Mouse (Mus musculus) forebrain, embryonic 13.5 days (tissue): ENCODE measurements at regions not wholly inside any gene's neighbourhood (a gene's known extent, or its start where the extent isn't known, plus 50 kb on each side); places are given as distances from the start of the nearest gene placed in this dataset.

ENCODE experiments used
- ATAC-seq: fragments of 200-750 bp; cut with Nextera tagmentation; 2 replicates; pipeline ENCODE4 v1.8.0; 2017
- H3K27ac ChIP-seq: fragments of 300-500 bp; sonication (generic); 2 replicates; pipeline ENCODE4 v1.5.1; 2015; ENCODE audit warnings: inconsistent platforms, mild to moderate bottlenecking, moderate library complexity
- H3K27me3 ChIP-seq: fragments of 300-500 bp; sonication (generic); 2 replicates; pipeline ENCODE4 v1.6.1; 2015; ENCODE audit warnings: mild to moderate bottlenecking, inconsistent platforms
- H3K36me3 ChIP-seq: fragments of 300-500 bp; sonication (generic); 2 replicates; pipeline ENCODE4 v1.6.1; 2015; ENCODE audit warnings: mild to moderate bottlenecking, inconsistent platforms; ENCODE audit not compliant: poor library complexity, severe bottlenecking
- H3K4me1 ChIP-seq: fragments of 300-500 bp; sonication (generic); 2 replicates; pipeline ENCODE4 v1.6.1; 2015; ENCODE audit warnings: inconsistent platforms
- H3K4me2 ChIP-seq: fragments of 300-500 bp; sonication (generic); 2 replicates; pipeline ENCODE4 v1.6.1; 2015; ENCODE audit warnings: inconsistent platforms, mild to moderate bottlenecking, moderate library complexity
- H3K4me3 ChIP-seq: fragments of 300-500 bp; sonication (generic); 2 replicates; pipeline ENCODE4 v1.5.1; 2015; ENCODE audit warnings: mild to moderate bottlenecking, inconsistent platforms
- H3K9ac ChIP-seq: fragments of 300-500 bp; sonication (generic); 2 replicates; pipeline ENCODE4 v1.6.1; 2015; ENCODE audit warnings: mild to moderate bottlenecking, inconsistent platforms
- H3K9me3 ChIP-seq: fragments of 300-500 bp; sonication (generic); replicated peaks from 2 replicates; pipeline ENCODE4 v1.6.1; 2016; ENCODE audit warnings: inconsistent platforms
- WGBS: fragments of 180-500 bp; shearing (Covaris S2); methylation state at CpG from one replicate; pipeline ENCODE4 v1.1.7; 2015; 5-methylcytosine and 5-hydroxymethylcytosine counted together

GRCm38 (mm10) chr15:62919264-62919663 lies 925.7 kb downstream of the Gsdmc2 start:
- Histone ChIP-seq H3K4me2 (no peak overlapping the region), H3K4me1 (no peaks in the 10 kb centered on the region), H3K27me3 (no peaks in the 10 kb centered on the region), H3K36me3 (no peaks in the 10 kb centered on the region), H3K27ac (no peak overlapping the region), H3K9me3 (no peaks in the 10 kb centered on the region), H3K9ac (no peak overlapping the region), H3K4me3 (no peak overlapping the region)
- no peak for ATAC-seq

- Histone ChIP-seq H3K4me2 (no peak overlapping the region), H3K27me3 (peaks cover 11% of the 10 kb centered on the region; the same call in 1 of the 2 replicates), H3K4me1 (peaks cover 8% of the 10 kb centered on the region), H3K36me3 (no peaks in the 10 kb centered on the region), H3K9me3 (no peaks in the 10 kb centered on the region), H3K4me3 (no peak overlapping the region), H3K27ac (no peak overlapping the region), H3K9ac (no peak overlapping the region)
- no peak for ATAC-seq
- WGBS = 60% methylated on average over 4 of the region's 4 CpGs
Observed at GRCm38 (mm10) chr15:62908379-62908778, 936.6 kb downstream of the Gsdmc2 start.

GRCm38 (mm10) chr15:62907181-62907580 lies 937.8 kb downstream of the Gsdmc2 start:
- 95% methylated on average over 2 of the region's 2 CpGs for WGBS
- H3K36me3 ChIP-seq = no peaks in the 10 kb centered on the region
- no peak for ATAC-seq
- no peak overlapping the region for H3K9ac ChIP-seq
- H3K27ac ChIP-seq = no peak overlapping the region
- no peaks in the 10 kb centered on the region for H3K9me3 ChIP-seq
- H3K4me1 ChIP-seq = peaks cover 20% of the 10 kb centered on the region
- H3K4me3 ChIP-seq = no peak overlapping the region
- H3K27me3 ChIP-seq = peaks cover 11% of the 10 kb centered on the region; the same call in 1 of the 2 replicates
- no peak overlapping the region for H3K4me2 ChIP-seq

GRCm38 (mm10) chr15:62903047-62903822 lies 941.7 kb downstream of the Gsdmc2 start:
- WGBS = 10% methylated on average over 17 of the region's 17 CpGs
- no peak overlapping the region for H3K4me3 ChIP-seq
- peak; percentile 95 for ATAC-seq
- no peaks in the 10 kb centered on the region for H3K36me3 ChIP-seq
- no peak overlapping the region for H3K27ac ChIP-seq
- H3K9me3 ChIP-seq = no peaks in the 10 kb centered on the region
- peaks cover 21% of the 10 kb centered on the region for H3K4me1 ChIP-seq
- H3K27me3 ChIP-seq = peaks cover 11% of the 10 kb centered on the region; the same call in 1 of the 2 replicates
- 0 out of 2 replicates have a peak overlapping the region, but pooled peaks have one; percentile 0 for H3K4me2 ChIP-seq
- no peak overlapping the region for H3K9ac ChIP-seq

GRCm38 (mm10) chr15:62901955-62902354 lies 943.0 kb downstream of the Gsdmc2 start:
- no peak overlapping the region for H3K27ac ChIP-seq
- no peak overlapping the region for H3K4me3 ChIP-seq
- H3K9me3 ChIP-seq = no peaks in the 10 kb centered on the region
- H3K4me2 ChIP-seq = no peak overlapping the region
- H3K4me1 ChIP-seq = peaks cover 21% of the 10 kb centered on the region
- peak; percentile 17; the same call in 1 of the 2 replicates for ATAC-seq
- no peak overlapping the region for H3K9ac ChIP-seq
- H3K27me3 ChIP-seq = peaks cover 6% of the 10 kb centered on the region; the same call in 1 of the 2 replicates
- 77% methylated on average over 4 of the region's 4 CpGs for WGBS
- H3K36me3 ChIP-seq = no peaks in the 10 kb centered on the region

GRCm38 (mm10) chr15:62889798-62890197 lies 955.2 kb downstream of the Gsdmc2 start:
- no peaks in the 10 kb centered on the region for H3K9me3 ChIP-seq
- WGBS = 81% methylated on average over 4 of the region's 4 CpGs
- ATAC-seq = no peak
- H3K9ac ChIP-seq = no peak overlapping the region
- H3K4me1 ChIP-seq = no peaks in the 10 kb centered on the region
- no peak overlapping the region for H3K4me3 ChIP-seq
- H3K27ac ChIP-seq = no peak overlapping the region
- no peaks in the 10 kb centered on the region for H3K36me3 ChIP-seq
- H3K4me2 ChIP-seq = no peak overlapping the region
- no peaks in the 10 kb centered on the region for H3K27me3 ChIP-seq

GRCm38 (mm10) chr15:62885331-62885730 lies 959.6 kb downstream of the Gsdmc2 start:
- ATAC-seq = no peak

GRCm38 (mm10) chr15:62871082-62871766 lies 973.8 kb downstream of the Gsdmc2 start:
- H3K36me3 ChIP-seq = no peaks in the 10 kb centered on the region
- ATAC-seq = no peak
- H3K9ac ChIP-seq = no peak overlapping the region
- H3K4me3 ChIP-seq = no peak overlapping the region
- no peak overlapping the region for H3K4me2 ChIP-seq
- no peaks in the 10 kb centered on the region for H3K4me1 ChIP-seq
- WGBS = 88% methylated on average over 1 of the region's 1 CpGs
- H3K27me3 ChIP-seq = no peaks in the 10 kb centered on the region
- H3K9me3 ChIP-seq = no peaks in the 10 kb centered on the region
- H3K27ac ChIP-seq = no peak overlapping the region

More at GRCm38 (mm10) chr15:62885331-62885730, 959.6 kb downstream of the Gsdmc2 start:
- 91% methylated on average over 4 of the region's 4 CpGs for WGBS
- H3K36me3 ChIP-seq = no peaks in the 10 kb centered on the region
- H3K4me3 ChIP-seq = no peak overlapping the region
- no peak overlapping the region for H3K27ac ChIP-seq
- no peaks in the 10 kb centered on the region for H3K4me1 ChIP-seq
- no peaks in the 10 kb centered on the region for H3K9me3 ChIP-seq
- H3K4me2 ChIP-seq = no peak overlapping the region
- H3K27me3 ChIP-seq = no peaks in the 10 kb centered on the region
- H3K9ac ChIP-seq = no peak overlapping the region

- no peak; the same call in 1 of the 2 replicates for ATAC-seq
- no peak overlapping the region for H3K4me3 ChIP-seq
Observed at GRCm38 (mm10) chr15:62862574-62862973, 982.4 kb downstream of the Gsdmc2 start.

GRCm38 (mm10) chr15:62861422-62861821 lies 983.6 kb downstream of the Gsdmc2 start:
- no peak for ATAC-seq
- Histone ChIP-seq H3K9me3 (no peaks in the 10 kb centered on the region; the same call in 1 of the 2 replicates), H3K36me3 (no peaks in the 10 kb centered on the region), H3K4me3 (no peak overlapping the region), H3K27ac (no peak overlapping the region), H3K4me1 (no peaks in the 10 kb centered on the region), H3K4me2 (no peak overlapping the region), H3K27me3 (no peaks in the 10 kb centered on the region), H3K9ac (no peak overlapping the region)

More at GRCm38 (mm10) chr15:62862574-62862973, 982.4 kb downstream of the Gsdmc2 start:
- 94% methylated on average over 1 of the region's 1 CpGs for whole genome bisulfite sequencing
- H3K9me3 ChIP-seq = no peaks in the 10 kb centered on the region; the same call in 1 of the 2 replicates
- H3K27me3 ChIP-seq = no peaks in the 10 kb centered on the region
- H3K4me2 ChIP-seq = no peak overlapping the region
- no peak overlapping the region for H3K27ac ChIP-seq
- no peaks in the 10 kb centered on the region for H3K36me3 ChIP-seq
- H3K4me1 ChIP-seq = no peaks in the 10 kb centered on the region
- H3K9ac ChIP-seq = no peak overlapping the region

- Histone ChIP-seq H3K4me1 (no peaks in the 10 kb centered on the region), H3K27ac (no peak overlapping the region), H3K4me3 (no peak overlapping the region), H3K27me3 (no peaks in the 10 kb centered on the region), H3K36me3 (no peaks in the 10 kb centered on the region), H3K9ac (no peak overlapping the region), H3K9me3 (no peaks in the 10 kb centered on the region), H3K4me2 (no peak overlapping the region)
- ATAC-seq = no peak
Observed at GRCm38 (mm10) chr15:62849326-62849725, 995.7 kb downstream of the Gsdmc2 start.

GRCm38 (mm10) chr15:62845884-62846283 lies 999.1 kb downstream of the Gsdmc2 start:
- H3K27me3 ChIP-seq = no peaks in the 10 kb centered on the region
- no peaks in the 10 kb centered on the region for H3K4me1 ChIP-seq
- H3K9ac ChIP-seq = no peak overlapping the region
- WGBS = 82% methylated on average over 3 of the region's 3 CpGs
- no peak overlapping the region for H3K27ac ChIP-seq
- no peak overlapping the region for H3K4me3 ChIP-seq
- H3K4me2 ChIP-seq = no peak overlapping the region
- no peaks in the 10 kb centered on the region for H3K9me3 ChIP-seq
- ATAC-seq = no peak
- no peaks in the 10 kb centered on the region for H3K36me3 ChIP-seq
